Mouse (Mus musculus) heart, embryonic 16.5 days (tissue): Measurements from ENCODE around the gene Ifna2. TPM values are rescaled to one million over a fixed set of nuclear protein-coding genes. Genes with fewer than 3 reads are reported as not detected.
A peak's percentile ranks its signal among the peaks of the same experiment; 100 is the strongest.

Experiments used
- ATAC-seq: fragments of 200-750 bp; cut with Nextera tagmentation; replicated peaks from 2 replicates; pipeline ENCODE4 v1.8.0; 2017; ENCODE audit warnings: moderate number of reproducible peaks; ENCODE audit not compliant: insufficient read depth, low FRiP score; ENCODE audit errors: extremely low read depth
- H3K27ac ChIP-seq: fragments of 300-500 bp; sonication (generic); 2 replicates; pipeline ENCODE4 v1.5.1; 2014; ENCODE audit warnings: mild to moderate bottlenecking, low read length, control low read depth, moderate library complexity
- H3K27me3 ChIP-seq: fragments of 300-500 bp; sonication (generic); 2 replicates; pipeline ENCODE4 v1.6.1; 2014; ENCODE audit warnings: low read length, mixed read lengths; ENCODE audit not compliant: control insufficient read depth, insufficient read depth
- H3K36me3 ChIP-seq: fragments of 300-500 bp; sonication (generic); 2 replicates; pipeline ENCODE4 v1.6.1; 2014; ENCODE audit not compliant: control insufficient read depth, insufficient read depth
- H3K4me1 ChIP-seq: fragments of 300-500 bp; sonication (generic); 2 replicates; pipeline ENCODE4 v1.6.1; 2014; ENCODE audit warnings: low read length, mixed read lengths; ENCODE audit not compliant: control insufficient read depth, insufficient read depth
- H3K4me2 ChIP-seq: fragments of 300-500 bp; sonication (generic); 2 replicates; pipeline ENCODE4 v1.6.1; 2014; ENCODE audit warnings: low read depth, mild to moderate bottlenecking, control low read depth, low read length
- H3K4me3 ChIP-seq: fragments of 300-500 bp; sonication (generic); 2 replicates; pipeline ENCODE4 v1.5.1; 2014; ENCODE audit warnings: mild to moderate bottlenecking, control low read depth, low read length
- H3K9ac ChIP-seq: fragments of 300-500 bp; sonication (generic); 2 replicates; pipeline ENCODE4 v1.6.1; 2014; ENCODE audit warnings: low read length, control low read depth
- H3K9me3 ChIP-seq: fragments of 300-500 bp; sonication (generic); replicated peaks from 2 replicates; pipeline ENCODE4 v1.6.1; 2016; ENCODE audit warnings: low read length; ENCODE audit not compliant: control insufficient read depth
- WGBS: fragments of 180-500 bp; shearing (Covaris S2); extraction: QIAGEN DNeasy Blood & Tissue Kit; methylation state at CpG from one replicate; pipeline ENCODE4 v1.1.7; 2014; 5-methylcytosine and 5-hydroxymethylcytosine counted together
- polyA plus RNA-seq: library from polyadenylated mRNA; unstranded; fragments of >200 nt; fragmentation: Nextera tagmentation; extraction: Ambion mirVana; gene quantifications from 2 replicates; pipeline ENCODE4 v1.2.1, GENCODE M21; 2015

The Ifna2 gene
- polyA plus RNA-seq, 1 experiment from 2014 or later = not detected

GRCm38 (mm10) chr4:88707128-88707826 lies 23.6 kb upstream of the Ifna2 start:
- H3K4me3 ChIP-seq = no peak overlapping the region
- no peak overlapping the region for H3K4me2 ChIP-seq
- H3K9ac ChIP-seq = no peak overlapping the region
- WGBS = 78% methylated on average over 1 of the region's 1 CpGs
- no peaks in the 10 kb centered on the region for H3K9me3 ChIP-seq
- no peaks in the 10 kb centered on the region for H3K4me1 ChIP-seq
- no peaks in the 10 kb centered on the region for H3K36me3 ChIP-seq
- no peak overlapping the region for H3K27ac ChIP-seq
- no peak for ATAC-seq
- no peaks in the 10 kb centered on the region for H3K27me3 ChIP-seq

- no peak overlapping the region for H3K9ac ChIP-seq
- no peak overlapping the region for H3K4me3 ChIP-seq
- ATAC-seq = no peak
- 31% methylated on average over 3 of the region's 3 CpGs for WGBS
- no peaks in the 10 kb centered on the region for H3K36me3 ChIP-seq
- no peak overlapping the region for H3K27ac ChIP-seq
- no peaks in the 10 kb centered on the region for H3K9me3 ChIP-seq
- H3K27me3 ChIP-seq = no peaks in the 10 kb centered on the region
- H3K4me2 ChIP-seq = no peak overlapping the region
- H3K4me1 ChIP-seq = no peaks in the 10 kb centered on the region
These were observed 22.2 kb upstream of the Ifna2 start for GRCm38 (mm10) chr4:88705924-88706323.

GRCm38 (mm10) chr4:88699301-88699700 lies 15.6 kb upstream of the Ifna2 start:
- H3K4me3 ChIP-seq = no peak overlapping the region
- ATAC-seq = no peak
- H3K27me3 ChIP-seq = 0 out of 2 replicates have a peak, but pooled peaks cover 2% of the 10 kb centered on the region
- WGBS = 84% methylated on average over 1 of the region's 1 CpGs
- no peaks in the 10 kb centered on the region for H3K9me3 ChIP-seq
- H3K27ac ChIP-seq = no peak overlapping the region
- H3K36me3 ChIP-seq = no peaks in the 10 kb centered on the region
- H3K9ac ChIP-seq = no peak overlapping the region
- no peak overlapping the region for H3K4me2 ChIP-seq
- no peaks in the 10 kb centered on the region for H3K4me1 ChIP-seq

GRCm38 (mm10) chr4:88698781-88699180 lies 15.1 kb upstream of the Ifna2 start:
- H3K9ac ChIP-seq = no peak overlapping the region
- H3K36me3 ChIP-seq = no peaks in the 10 kb centered on the region
- no peak for ATAC-seq
- H3K4me2 ChIP-seq = no peak overlapping the region
- 76% methylated on average over 5 of the region's 5 CpGs for WGBS
- H3K4me1 ChIP-seq = no peaks in the 10 kb centered on the region
- no peak overlapping the region for H3K27ac ChIP-seq
- no peak overlapping the region for H3K4me3 ChIP-seq
- H3K9me3 ChIP-seq = no peaks in the 10 kb centered on the region
- H3K27me3 ChIP-seq = 0 out of 2 replicates have a peak, but pooled peaks cover 2% of the 10 kb centered on the region

GRCm38 (mm10) chr4:88697753-88698152 lies 14.0 kb upstream of the Ifna2 start:
- H3K27me3 ChIP-seq = 0 out of 2 replicates have a peak, but pooled peaks cover 2% of the 10 kb centered on the region
- H3K4me2 ChIP-seq = no peak overlapping the region
- H3K27ac ChIP-seq = no peak overlapping the region
- H3K9ac ChIP-seq = no peak overlapping the region
- WGBS = 79% methylated on average over 4 of the region's 4 CpGs
- ATAC-seq = no peak
- H3K4me3 ChIP-seq = no peak overlapping the region
- no peaks in the 10 kb centered on the region for H3K9me3 ChIP-seq
- H3K4me1 ChIP-seq = no peaks in the 10 kb centered on the region
- no peaks in the 10 kb centered on the region for H3K36me3 ChIP-seq

- WGBS = 57% methylated on average over 6 of the region's 6 CpGs
- no peaks in the 10 kb centered on the region for H3K36me3 ChIP-seq
- H3K27me3 ChIP-seq = 0 out of 2 replicates have a peak, but pooled peaks cover 2% of the 10 kb centered on the region
- H3K9ac ChIP-seq = no peak overlapping the region
- no peak for ATAC-seq
- no peaks in the 10 kb centered on the region for H3K9me3 ChIP-seq
- H3K4me2 ChIP-seq = no peak overlapping the region
- no peak overlapping the region for H3K4me3 ChIP-seq
- no peaks in the 10 kb centered on the region for H3K4me1 ChIP-seq
- H3K27ac ChIP-seq = no peak overlapping the region
These were observed 13.4 kb upstream of the Ifna2 start for GRCm38 (mm10) chr4:88697108-88697507.

GRCm38 (mm10) chr4:88696237-88696884 lies 12.6 kb upstream of the Ifna2 start:
- no peak overlapping the region for H3K9ac ChIP-seq
- peak; percentile 69 for ATAC-seq
- H3K9me3 ChIP-seq = no peaks in the 10 kb centered on the region

GRCm38 (mm10) chr4:88693392-88693791 lies 9.7 kb upstream of the Ifna2 start:
- H3K27me3 ChIP-seq = 0 out of 2 replicates have a peak, but pooled peaks cover 2% of the 10 kb centered on the region
- H3K4me3 ChIP-seq = no peak overlapping the region
- ATAC-seq = no peak
- no peak overlapping the region for H3K9ac ChIP-seq
- no peak overlapping the region for H3K4me2 ChIP-seq
- H3K36me3 ChIP-seq = no peaks in the 10 kb centered on the region
- no peaks in the 10 kb centered on the region for H3K4me1 ChIP-seq
- no peak overlapping the region for H3K27ac ChIP-seq
- H3K9me3 ChIP-seq = no peaks in the 10 kb centered on the region
- 80% methylated on average over 2 of the region's 2 CpGs for WGBS

More at GRCm38 (mm10) chr4:88696237-88696884, 12.6 kb upstream of the Ifna2 start:
- Histone ChIP-seq H3K27me3 (0 out of 2 replicates have a peak, but pooled peaks cover 2% of the 10 kb centered on the region), H3K4me3 (no peak overlapping the region), H3K36me3 (no peaks in the 10 kb centered on the region), H3K27ac (no peak overlapping the region), H3K4me2 (no peak overlapping the region), H3K4me1 (no peaks in the 10 kb centered on the region)
- WGBS = 23% methylated on average over 3 of the region's 3 CpGs

- 58% methylated on average over 1 of the region's 1 CpGs for WGBS
- no peak overlapping the region for H3K9ac ChIP-seq
- H3K36me3 ChIP-seq = no peaks in the 10 kb centered on the region
- ATAC-seq = no peak
- no peaks in the 10 kb centered on the region for H3K4me1 ChIP-seq
- H3K4me3 ChIP-seq = no peak overlapping the region
- H3K4me2 ChIP-seq = no peak overlapping the region
- H3K9me3 ChIP-seq = no peaks in the 10 kb centered on the region
- no peak overlapping the region for H3K27ac ChIP-seq
- H3K27me3 ChIP-seq = 0 out of 2 replicates have a peak, but pooled peaks cover 2% of the 10 kb centered on the region
These were observed 8.8 kb upstream of the Ifna2 start for GRCm38 (mm10) chr4:88692537-88692936.
